In genomic region chr3:62054237-62054636, GRCm38 (mm10) we compare ENCODE assay signal across 28 mouse cellular contexts.
DNase-seq lines count a peak whose midpoint lies in the region; ATAC-seq and TF ChIP-seq lines count a peak whose summit lies in the region.
"Had no signal": no experiment of that assay in that cellular context is flagged by ENCODE, and none has a peak within 500 bp of the region (broad histone marks: within the 10 kb centered on the region; RNA-seq: fewer than 3 reads in every experiment).

No protein-coding gene starts in this region.

- no peaks in the 10 kb centered on the region for H3K4me1 ChIP-seq in forebrain, embryonic 15.5 days
- H3K4me1 ChIP-seq in forebrain, embryonic 12.5 days = no peaks in the 10 kb centered on the region
- H3K4me1 ChIP-seq: embryonic facial prominence, embryonic 13.5 days; limb, embryonic 10.5 days; neural tube, embryonic 13.5 days had no signal

- no peaks in the 10 kb centered on the region for H3K36me3 ChIP-seq in forebrain, embryonic 15.5 days
- no peaks in the 10 kb centered on the region for H3K36me3 ChIP-seq in forebrain, embryonic 12.5 days (replicated peaks)
- H3K36me3 ChIP-seq: embryonic facial prominence, embryonic 13.5 days; limb, embryonic 10.5 days; neural tube, embryonic 13.5 days had no signal

- H3K27ac ChIP-seq in forebrain, embryonic 15.5 days (replicated peaks) = no peak overlapping the region
- H3K27ac ChIP-seq in forebrain, embryonic 12.5 days = no peak overlapping the region
- H3K27ac ChIP-seq in layer of hippocampus, adult 2 months = peak overlapping the region; percentile 61
- H3K27ac ChIP-seq: embryonic facial prominence, embryonic 13.5 days; kidney, postnatal 0 days; left cerebral cortex, adult 2 months; limb, embryonic 10.5 days; macrophage; neural tube, embryonic 13.5 days had no signal

- H3K9ac ChIP-seq in forebrain, embryonic 15.5 days (replicated peaks) = no peak overlapping the region
- H3K9ac ChIP-seq in forebrain, embryonic 12.5 days = no peak overlapping the region
- H3K9ac ChIP-seq: embryonic facial prominence, embryonic 13.5 days; neural tube, embryonic 13.5 days had no signal

- WGBS in forebrain, embryonic 15.5 days = 71% methylated on average over 1 of the region's 1 CpGs
- WGBS in forebrain, embryonic 12.5 days = 90% methylated on average over 1 of the region's 1 CpGs

- DNase-seq in layer of hippocampus, adult 2 months (ENCODE audit: low spot score in 2 of 2) = peak; percentile 31 to 48
- no peak for DNase-seq in layer of hippocampus, postnatal 36 days
- peak; percentile 23 to 47 for DNase-seq in right cerebral cortex, postnatal 10 days (ENCODE audit: low spot score in 2 of 2)
- DNase-seq in right cerebral cortex, adult 18-20 months = no peak
- no peak for DNase-seq in adrenal gland, postnatal 14 days
- DNase-seq in gastrocnemius, adult 8-10 months (ENCODE audit: low spot score in 2 of 2) = no peak
- DNase-seq: adrenal gland, postnatal 36 days; cerebellum, adult 18-20 months; cerebellum, postnatal 36 days; embryo, embryonic 11 days; gastrocnemius, postnatal 14 days; heart, adult 11 months; kidney, adult 2 months; liver; thymus, adult 18-20 months; thymus, postnatal 36 days had no signal

- H3K4me3 ChIP-seq in forebrain, embryonic 15.5 days = no peak overlapping the region
- no peak overlapping the region for H3K4me3 ChIP-seq in forebrain, embryonic 12.5 days (replicated peaks)
- no peak overlapping the region for H3K4me3 ChIP-seq in layer of hippocampus, adult 2 months
- H3K4me3 ChIP-seq: embryonic facial prominence, embryonic 13.5 days; erythroblast, embryonic 14.5 days; left cerebral cortex, adult 2 months; limb, embryonic 10.5 days; myocyte; neural tube, embryonic 13.5 days had no signal

- H3K4me2 ChIP-seq in forebrain, embryonic 15.5 days (replicated peaks) = no peak overlapping the region
- H3K4me2 ChIP-seq in forebrain, embryonic 12.5 days = no peak overlapping the region
- H3K4me2 ChIP-seq: embryonic facial prominence, embryonic 13.5 days; heart, embryonic 11.5 days; neural tube, embryonic 13.5 days had no signal

- no peak for TF ChIP-seq CTCF in layer of hippocampus, adult 2 months (conservative IDR thresholded peaks at IDR 0.05)

- no peaks in the 10 kb centered on the region for H3K9me3 ChIP-seq in forebrain, embryonic 15.5 days
- no peaks in the 10 kb centered on the region for H3K9me3 ChIP-seq in forebrain, embryonic 12.5 days
- H3K9me3 ChIP-seq: embryonic facial prominence, embryonic 13.5 days; limb, embryonic 10.5 days; neural tube, embryonic 13.5 days had no signal

- peak; percentile 72 for ATAC-seq in forebrain, embryonic 15.5 days (replicated peaks)
- ATAC-seq in forebrain, embryonic 12.5 days (ENCODE audit: low FRiP score) = no peak
- ATAC-seq: CD4-positive, CD25-positive, alpha-beta regulatory T cell, adult 4 months had no signal

- no peaks in the 10 kb centered on the region for H3K27me3 ChIP-seq in forebrain, embryonic 15.5 days
- H3K27me3 ChIP-seq in forebrain, embryonic 12.5 days = no peaks in the 10 kb centered on the region
- H3K27me3 ChIP-seq: embryonic facial prominence, embryonic 13.5 days; neural tube, embryonic 13.5 days had no signal

Comparison
In these comparisons a context has a peak if more than half of its experiments do, and no peak if none do; other contexts are left out.
1. DNase-seq: peak in layer of hippocampus, adult 2 months (2 of 2) and right cerebral cortex, postnatal 10 days (2 of 2); none in layer of hippocampus, postnatal 36 days (0 of 2), right cerebral cortex, adult 18-20 months (single experiment), adrenal gland, postnatal 14 days (single experiment) and gastrocnemius, adult 8-10 months (0 of 2).